Mouse (Mus musculus) ES-E14 (cell line): ENCODE measurements around the gene Katnal1.

Experiments
- CHD2 ChIP-seq: IDR thresholded peaks from 2 replicates; pipeline ENCODE4 v1.6.1; 2014; ENCODE audit warnings: mild to moderate bottlenecking, low read depth, low read length, inconsistent platforms
- MAFK ChIP-seq: IDR thresholded peaks from 2 replicates; pipeline ENCODE4 v1.6.1; 2014; ENCODE audit warnings: mild to moderate bottlenecking, low read depth, low read length, inconsistent platforms; ENCODE audit not compliant: insufficient read depth

DNA sequence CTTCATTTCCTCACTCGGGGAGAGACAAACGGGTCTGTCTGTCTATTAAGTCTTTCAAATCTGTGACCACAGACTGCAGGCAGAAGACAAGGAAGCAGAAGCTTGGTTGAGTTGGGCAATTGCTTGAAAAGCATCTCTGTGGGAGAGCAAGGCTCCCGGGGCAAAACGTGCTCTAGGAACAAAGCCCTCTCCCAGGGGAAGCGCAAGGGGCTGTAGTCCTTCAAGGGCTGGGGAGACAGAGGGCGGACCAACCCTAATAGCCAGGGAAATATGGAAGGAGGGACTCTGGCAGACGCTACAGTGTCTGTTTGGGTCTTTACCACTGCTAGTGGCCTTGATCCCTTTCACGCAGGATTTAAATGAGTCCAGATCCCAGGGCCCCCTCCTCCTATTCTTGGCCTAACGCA, 98.0 kb downstream of the Katnal1 start:
- TF ChIP-seq MAFK, result no peak
- TF ChIP-seq CHD2, result no peak
